Mouse (Mus musculus) small intestine, adult 2 months (tissue): ENCODE measurements around the gene Cdc14a.

Source experiments
- CTCF ChIP-seq: fragments of 200-500 bp; IDR thresholded peaks from 2 replicates; pipeline ENCODE4 v1.5.1; 2012; ENCODE audit warnings: low read depth, mild to moderate bottlenecking, control low read depth, inconsistent platforms, low read length, moderate library complexity, mixed read lengths; ENCODE audit not compliant: insufficient replicate concordance, insufficient read length; ENCODE audit errors: extremely low read depth
- POLR2A ChIP-seq: fragments of 200-500 bp; IDR thresholded peaks from 2 replicates; pipeline ENCODE4 v1.6.1; 2012; ENCODE audit warnings: low read depth, mild to moderate bottlenecking, control low read depth, inconsistent platforms, low read length, moderate library complexity

GRCm38 (mm10) chr3:116327001-116327615 is 96.7 kb downstream of the Cdc14a start:
- TF ChIP-seq CTCF (peak; percentile 98), POLR2A (no peak)
